Mouse (Mus musculus): ENCODE measurements around the gene Rtp3.
A peak's percentile ranks its signal among the peaks of the same experiment; 100 is the strongest.

Rtp3 gene

DNA sequence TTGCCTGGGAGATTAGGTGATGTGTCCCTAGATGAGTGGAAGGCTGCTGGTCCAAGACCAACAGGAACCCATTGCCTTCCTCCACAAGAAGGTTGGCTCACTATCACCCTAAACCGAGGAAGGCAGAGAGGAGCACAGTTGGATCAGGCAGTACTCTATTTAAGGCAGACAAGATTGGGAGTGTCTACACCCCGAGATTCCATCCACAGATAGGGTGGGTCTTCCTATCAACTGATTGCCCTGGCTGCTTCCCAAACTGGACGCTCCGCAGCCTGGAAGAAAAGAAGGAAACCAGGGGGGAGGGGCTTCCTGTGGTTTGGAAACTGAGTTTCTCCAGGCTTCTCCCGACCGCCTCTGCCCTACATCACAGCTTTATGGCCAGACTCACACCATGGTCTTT, at the start of gene Rtp3:
Rtp3 (minus strand) TSS at position 380 of the 400 bp plus-strand sequence.
- no peak for DNase-seq (ENCODE audit: low read depth, low spot score)

DNA sequence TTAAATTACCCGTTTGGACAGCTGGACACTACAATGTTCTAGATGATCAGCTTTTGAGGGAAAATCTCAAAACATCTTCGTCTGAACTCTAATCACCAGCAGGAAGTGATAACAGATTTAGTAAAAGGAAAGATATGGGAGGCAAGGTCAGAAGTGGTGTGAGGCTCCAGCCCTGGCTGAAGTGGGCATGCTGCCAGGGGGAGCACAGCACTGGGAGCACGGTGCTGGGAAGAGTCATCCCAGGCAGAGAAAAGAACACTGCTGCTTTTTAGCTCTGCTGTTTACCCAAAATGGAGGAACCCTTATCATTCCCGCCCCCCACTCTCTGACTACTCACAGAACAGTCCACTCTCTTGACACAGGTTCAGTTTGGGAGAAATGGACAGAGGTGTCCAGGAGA, 49.6 kb upstream of the Rtp3 start:
- DNase-seq (ENCODE audit: low read depth, low spot score) = no peak

DNA sequence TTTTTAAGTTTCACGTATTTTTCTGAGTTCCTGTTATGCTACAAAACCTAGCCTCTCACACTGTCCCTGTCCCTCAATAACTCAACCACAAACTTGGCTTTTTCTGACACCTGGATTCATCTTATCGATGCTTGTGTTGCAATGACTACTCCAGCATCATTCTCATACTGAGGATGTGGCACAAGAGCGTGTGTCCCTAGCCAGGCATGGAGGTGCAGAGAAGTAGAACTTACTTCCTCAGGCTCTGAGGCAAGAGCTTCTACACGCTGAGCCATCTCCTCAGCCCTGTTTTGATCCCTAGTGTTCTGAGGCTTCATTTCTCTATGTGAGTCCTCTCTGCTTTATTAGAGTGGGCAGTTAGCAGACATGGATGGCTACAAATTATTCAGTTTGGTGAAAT, 43.3 kb upstream of the Rtp3 start:
- DNase-seq (ENCODE audit: low read depth, low spot score) = no peak

DNA sequence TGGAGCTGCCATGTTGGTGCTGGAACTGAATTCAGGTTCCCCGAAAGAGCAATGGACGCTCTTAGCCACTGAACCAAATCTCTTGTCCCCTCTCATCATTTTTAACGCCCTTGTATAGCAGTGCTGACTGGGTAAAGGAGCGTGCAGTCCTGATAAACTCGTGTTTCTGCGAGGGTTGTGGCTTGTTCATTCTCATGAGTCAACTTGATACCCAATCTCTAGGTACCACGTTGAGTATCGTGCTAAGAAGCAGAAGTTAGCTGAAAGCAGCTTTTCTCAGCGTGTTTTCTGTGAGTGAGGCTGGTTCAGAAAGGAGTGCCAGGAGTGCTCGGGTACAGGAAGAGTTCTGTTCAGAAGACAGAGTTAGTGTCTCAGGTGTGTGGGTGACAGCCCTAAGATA, 36.4 kb upstream of the Rtp3 start:
- no peak for DNase-seq (ENCODE audit: low read depth, low spot score)

DNA sequence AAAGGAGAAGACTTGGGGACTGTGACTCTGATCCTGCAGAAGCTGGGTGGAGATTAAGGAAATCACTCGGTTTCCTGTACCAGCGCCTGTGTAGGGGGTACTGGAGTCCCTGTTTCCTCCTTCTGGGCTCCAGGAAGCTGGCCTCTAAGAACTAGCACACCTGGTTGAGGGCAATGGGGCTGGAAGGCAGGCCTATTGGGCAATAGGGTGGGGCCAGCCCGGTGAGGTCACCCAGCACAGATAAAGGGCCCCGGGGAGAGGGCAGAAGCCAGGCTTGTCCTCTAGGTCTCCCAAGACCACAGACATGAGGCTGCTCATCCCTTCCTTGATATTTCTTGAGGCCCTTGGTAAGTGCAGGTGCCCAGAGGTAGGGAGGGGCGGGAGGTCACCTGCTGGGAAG, 28.6 kb upstream of the Rtp3 start, which contains the start of gene Ltf:
Ltf (plus strand) TSS at position 250 of the 400 bp plus-strand sequence.
- no peak for DNase-seq (ENCODE audit: low read depth, low spot score)

DNA sequence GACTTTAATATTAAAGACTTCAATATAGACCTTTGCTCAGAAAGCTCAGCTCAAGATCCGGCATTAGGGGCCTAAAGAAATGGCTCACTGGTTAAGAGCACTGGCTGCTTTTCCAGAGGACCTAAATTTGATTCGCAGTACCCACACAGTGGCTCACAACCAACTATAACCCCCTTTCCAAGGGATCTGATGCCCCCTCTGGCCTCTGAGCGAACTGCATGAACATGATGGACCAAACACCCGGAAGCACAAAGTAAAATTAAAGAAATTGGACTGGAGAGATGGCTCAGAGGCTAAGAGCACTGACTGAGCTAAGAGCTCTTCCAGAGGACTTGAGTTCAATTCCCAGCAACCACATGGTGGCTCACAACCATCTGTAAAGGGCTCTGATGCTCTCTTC, 25.3 kb upstream of the Rtp3 start:
- DNase-seq (ENCODE audit: low read depth, low spot score) = no peak

DNA sequence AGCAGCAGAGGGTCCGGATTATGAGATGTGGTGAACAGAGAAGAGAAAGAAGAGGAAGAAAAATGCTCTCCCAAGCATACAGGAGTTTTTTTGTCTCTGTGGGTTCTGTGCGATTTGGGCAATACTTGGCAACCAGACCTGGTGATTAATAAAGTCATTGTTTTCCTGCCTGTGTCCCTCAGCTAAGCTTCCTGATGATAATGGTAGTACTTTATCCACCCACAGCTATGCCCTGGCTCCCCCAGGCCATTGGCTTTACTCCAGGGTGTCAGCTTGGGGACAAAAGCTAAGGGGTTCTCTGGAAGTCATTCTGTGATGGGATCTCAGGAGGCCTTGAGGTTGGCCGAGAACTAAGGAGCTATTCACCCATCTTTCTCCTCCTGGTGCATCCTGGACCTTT, 21.7 kb upstream of the Rtp3 start:
- DNase-seq (ENCODE audit: low read depth, low spot score) = no peak

DNA sequence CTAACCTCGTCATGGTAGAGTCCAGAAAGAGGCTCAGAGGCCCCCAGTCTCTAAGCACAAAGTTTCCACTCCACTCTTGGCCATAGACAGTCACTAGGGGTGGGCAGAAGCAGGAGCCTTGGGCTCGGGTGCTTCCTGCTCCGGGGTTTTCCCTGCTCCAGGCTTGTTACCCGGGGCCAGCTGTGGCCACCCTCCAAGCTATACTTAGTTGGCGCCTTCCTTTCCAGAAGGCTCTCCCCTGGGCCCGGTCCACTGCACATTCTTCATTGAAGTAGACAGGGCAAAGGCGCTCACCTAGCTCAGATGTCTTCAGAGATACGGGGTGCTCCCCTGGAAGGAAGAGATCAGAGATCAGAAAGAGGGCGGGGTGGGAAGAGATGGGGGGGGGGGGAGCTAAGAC, 21.2 kb upstream of the Rtp3 start:
- DNase-seq (ENCODE audit: low read depth, low spot score) = no peak

DNA sequence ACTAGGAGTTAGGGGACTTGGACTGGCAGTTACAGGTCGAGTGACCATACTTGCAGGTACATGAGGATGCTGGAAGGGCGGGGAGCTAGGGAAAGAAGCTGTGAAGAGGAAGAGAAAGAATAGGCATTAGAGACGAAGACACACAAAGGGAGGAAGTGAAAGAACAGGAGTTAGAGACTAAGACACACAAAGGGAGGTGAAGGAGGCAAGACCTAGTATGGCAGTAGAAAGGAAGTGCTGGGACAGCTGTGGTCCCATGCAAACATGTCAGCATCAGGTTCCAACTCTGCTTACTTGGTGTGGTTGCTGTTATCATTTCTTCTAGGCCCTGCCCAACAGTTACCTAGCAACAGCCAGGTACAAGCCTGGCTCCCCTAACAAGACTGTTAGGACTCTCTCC, 19.4 kb upstream of the Rtp3 start:
- DNase-seq (ENCODE audit: low read depth, low spot score) = no peak

DNA sequence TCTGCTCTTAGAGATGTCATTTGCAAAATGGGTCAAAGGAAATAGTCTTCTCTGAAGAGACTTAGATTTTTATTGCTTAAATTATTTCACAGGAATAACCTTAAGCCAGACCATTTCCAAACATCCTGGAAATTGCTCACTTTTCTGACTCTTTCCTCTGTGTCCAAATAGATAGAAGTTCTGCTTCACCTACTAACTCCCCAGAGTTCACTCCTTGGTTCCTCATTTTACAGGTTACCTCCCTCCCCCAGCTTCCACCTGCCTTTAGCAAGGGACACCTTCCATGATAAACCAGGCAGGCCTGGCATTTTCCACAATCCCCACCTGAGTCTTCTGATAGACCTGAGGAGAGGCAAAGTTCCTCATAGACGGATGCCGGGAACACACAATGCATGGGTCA, 16.2 kb upstream of the Rtp3 start:
- no peak for DNase-seq (ENCODE audit: low read depth, low spot score)

DNA sequence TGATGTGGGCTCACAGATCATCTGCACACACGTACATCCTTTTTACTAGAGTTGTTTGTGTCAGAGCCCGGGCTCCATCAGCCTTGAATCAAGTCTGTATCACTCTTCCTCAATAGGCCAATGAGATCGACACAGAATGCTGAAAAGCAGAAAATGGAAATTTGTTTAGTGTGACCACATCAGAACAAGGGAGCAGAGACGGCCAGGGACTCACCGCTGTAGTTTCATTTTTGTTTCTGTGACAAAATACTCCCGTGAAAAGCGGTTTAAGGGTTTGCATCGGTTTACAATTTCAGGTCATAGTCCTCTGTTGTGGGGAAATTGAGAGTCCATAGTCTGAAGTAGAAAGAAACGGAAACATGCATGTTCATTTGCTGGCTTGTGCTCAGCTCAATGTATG, 12.9 kb upstream of the Rtp3 start:
- no peak for DNase-seq (ENCODE audit: low read depth, low spot score)

DNA sequence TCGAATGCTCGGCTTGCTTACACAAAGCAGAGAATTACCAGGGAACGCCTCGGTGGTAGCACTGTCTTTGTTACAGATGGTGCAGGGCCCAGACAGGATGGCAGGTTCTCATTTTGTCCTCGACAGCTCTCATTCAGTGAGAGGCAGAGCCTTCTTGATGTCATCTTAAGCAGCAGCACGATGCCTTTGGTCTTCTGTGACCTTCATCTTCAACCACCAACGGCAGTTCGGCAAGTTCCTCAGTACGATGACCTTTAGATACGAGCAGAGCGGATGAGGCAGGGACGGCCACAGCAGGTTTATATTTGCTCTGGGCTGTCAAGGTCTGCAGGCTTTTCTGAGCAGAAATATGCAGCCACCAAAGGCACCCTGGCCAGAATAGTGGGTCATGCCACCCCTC, 11.2 kb upstream of the Rtp3 start:
- DNase-seq (ENCODE audit: low read depth, low spot score) = no peak

DNA sequence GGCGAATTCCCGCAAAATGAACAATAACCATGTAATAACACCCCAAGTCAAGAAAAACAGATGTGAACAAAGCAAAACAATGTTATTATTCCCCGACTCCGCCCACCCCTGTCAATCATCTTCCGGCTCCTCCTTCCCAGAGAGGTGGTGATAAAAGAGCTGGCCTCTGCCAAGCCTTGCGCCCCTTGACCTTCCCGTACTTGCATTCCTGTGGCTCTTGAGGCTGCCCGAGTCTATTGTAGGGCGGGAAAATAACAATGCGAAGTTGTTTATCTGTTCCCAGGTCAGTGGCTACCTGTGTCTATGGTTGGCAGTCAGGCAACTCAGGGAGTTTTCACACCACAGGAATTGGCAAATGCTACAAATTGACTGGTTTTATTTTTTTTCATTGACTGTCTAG, 9.5 kb upstream of the Rtp3 start:
- no peak for DNase-seq (ENCODE audit: low read depth, low spot score)

DNA sequence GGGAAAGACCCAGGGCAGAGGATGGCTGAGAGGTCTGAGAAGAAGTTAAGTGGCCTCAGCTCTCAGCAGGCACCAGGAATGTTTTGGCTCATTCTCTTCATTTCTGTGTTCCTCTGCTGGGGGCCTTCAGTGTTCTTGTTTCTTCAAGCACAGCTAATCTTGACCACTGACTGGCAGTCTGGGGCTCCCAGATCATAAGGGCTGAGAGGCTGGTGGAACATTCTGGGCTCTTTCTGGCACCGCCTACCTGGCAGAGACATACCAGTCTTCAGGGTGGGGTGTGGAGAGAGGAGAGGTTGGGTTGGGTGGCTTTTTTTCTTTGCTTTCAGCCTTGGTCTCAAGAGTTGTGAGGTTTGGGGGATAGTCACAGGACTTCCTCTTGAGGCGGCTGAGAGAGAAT, 8.7 kb upstream of the Rtp3 start:
- no peak for DNase-seq (ENCODE audit: low read depth, low spot score)

DNA sequence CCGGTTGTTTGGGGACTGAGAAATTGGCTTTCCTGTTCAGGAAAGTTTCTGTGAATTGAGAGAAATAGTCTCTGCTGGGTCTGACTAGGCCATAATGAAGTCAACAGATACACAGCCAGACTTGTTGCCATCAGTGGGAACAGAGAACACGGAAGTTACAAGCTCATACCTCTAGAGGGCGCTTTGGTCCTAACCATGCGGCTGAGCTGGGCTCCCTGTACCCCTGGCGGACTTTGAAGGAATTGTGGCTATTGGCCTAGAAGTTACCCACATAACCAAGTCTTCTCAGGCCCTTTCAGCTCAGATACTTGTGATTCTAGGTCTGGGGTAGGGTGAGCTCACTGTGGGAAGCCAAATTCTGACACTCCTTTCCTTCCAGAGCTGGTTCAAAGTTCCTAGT, 6.9 kb upstream of the Rtp3 start:
- peak; percentile 76 for DNase-seq (ENCODE audit: low read depth, low spot score)

DNA sequence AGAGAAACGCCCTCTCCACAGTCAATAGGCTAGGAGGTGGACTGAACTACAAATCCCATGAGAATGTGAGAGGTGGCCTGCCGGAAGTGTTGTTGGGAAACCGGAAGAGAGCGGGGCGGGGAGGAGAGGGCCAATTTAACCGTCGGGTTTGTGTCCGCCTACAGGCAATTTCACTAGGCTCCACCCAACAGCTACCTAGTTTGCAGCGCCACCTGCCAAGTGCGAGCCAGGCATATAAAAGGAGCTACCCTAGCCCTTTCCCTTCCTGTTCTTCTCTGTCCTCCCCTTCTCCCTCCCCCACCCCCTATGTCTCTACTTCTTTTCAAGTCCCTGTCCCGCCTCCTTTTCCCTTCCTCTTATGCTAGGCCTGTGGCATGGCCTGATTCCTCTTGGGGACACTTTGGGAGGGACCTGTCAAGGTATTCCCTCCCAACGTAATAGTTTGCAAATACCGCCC, 4.4 kb upstream of the Rtp3 start:
- DNase-seq (ENCODE audit: low read depth, low spot score) = peak; percentile 88

DNA sequence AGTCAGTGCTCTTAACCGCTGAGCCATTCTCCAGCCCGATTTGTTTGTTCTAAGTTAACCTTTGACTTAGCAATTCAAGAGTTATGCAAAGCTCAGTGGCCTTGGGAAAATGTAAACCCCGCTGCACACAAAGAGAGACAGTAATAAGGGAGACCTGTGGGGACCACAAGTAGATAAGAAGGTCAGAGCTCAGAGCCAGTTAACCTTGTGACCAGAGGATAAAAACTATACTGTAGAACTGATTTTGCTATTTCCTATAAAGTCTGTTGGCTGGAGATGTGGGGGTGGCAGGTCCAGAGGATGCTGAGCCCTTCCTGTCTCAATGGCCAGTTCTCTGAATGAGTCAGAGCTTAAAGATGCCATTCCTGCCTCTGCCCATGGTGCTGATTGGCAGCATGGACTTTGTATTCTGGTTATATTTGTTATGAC, 2.9 kb upstream of the Rtp3 start:
- no peak for DNase-seq (ENCODE audit: low read depth, low spot score)

DNA sequence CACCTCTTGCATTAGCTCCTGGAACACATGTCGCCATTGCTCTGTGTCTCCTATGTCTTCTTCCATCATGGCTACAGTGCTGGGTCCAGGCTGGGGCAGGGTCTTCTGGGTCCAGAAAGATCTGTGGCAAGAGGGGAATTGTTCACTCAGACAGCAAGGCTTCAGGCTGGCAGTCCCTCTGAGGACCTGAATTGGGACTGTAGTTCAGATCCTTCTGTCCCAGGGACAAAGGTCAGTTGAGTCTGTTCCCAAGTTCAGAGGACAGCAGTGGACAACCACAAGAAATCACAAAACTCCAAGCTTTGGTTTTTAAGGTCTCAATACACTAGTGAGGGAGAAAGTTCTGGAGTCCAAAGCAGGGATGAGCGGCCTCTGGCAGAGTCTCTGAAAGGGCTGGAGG, 840 bp downstream of the Rtp3 start:
- DNase-seq (ENCODE audit: low read depth, low spot score) = no peak

DNA sequence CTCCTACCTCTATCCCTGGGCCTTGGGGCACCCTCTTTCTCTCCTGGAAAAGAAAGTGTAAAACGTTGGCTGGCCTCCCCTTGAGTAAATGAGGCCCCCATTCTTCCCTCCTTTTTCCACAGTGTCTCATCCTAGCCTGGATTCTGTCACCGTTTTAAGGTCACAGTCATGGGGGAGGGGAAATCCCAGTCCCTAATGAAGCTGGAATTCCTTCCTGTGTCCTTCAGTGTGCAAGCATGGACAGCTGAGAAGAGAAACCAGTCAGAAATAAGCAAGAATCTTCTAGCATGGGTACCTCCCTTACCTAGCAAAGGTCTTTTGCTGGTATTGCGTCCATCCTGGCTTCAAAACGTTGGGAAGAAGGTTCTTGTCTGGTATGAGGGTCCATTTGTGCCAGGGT, 1.2 kb downstream of the Rtp3 start:
- no peak for DNase-seq (ENCODE audit: low read depth, low spot score)

DNA sequence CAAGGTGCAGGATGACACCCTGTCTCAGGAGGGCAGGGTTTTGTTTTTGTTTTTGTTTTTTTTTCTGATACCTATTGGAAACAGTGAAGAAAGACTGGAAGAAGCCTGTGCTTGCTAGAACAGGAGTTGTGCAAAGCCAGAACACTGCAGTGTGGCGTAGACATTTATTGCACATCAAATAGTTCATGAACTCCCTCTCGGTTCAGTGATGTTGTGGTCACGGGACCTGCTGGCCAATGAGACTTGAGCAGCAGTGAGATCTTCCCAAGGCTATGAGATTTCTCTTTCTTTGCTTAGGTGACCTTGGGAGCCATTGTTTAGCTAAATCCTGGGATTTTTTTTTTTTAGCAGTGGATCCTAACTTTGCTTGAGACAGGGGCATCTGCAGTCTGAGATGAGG, 2.3 kb downstream of the Rtp3 start:
- DNase-seq (ENCODE audit: low read depth, low spot score) = no peak

DNA sequence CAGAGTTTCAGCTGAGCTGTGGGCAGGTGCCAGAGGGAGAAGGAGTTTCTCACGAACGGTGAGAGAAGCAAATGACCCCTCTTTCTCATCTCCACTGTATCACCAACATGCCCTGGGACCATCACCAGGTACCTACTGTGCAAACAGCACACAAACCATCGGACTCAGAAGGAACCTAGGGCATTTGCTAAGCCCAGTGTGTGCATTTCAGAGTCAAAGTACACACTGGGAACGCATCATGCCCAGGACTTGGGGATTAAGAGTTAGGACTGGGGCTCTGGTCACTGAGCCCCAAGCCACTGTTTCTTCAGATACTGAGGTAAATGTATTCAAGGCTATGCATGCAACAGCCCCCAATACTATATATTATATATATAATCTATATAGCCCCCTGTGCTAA, 3.1 kb downstream of the Rtp3 start:
- DNase-seq (ENCODE audit: low read depth, low spot score) = no peak

DNA sequence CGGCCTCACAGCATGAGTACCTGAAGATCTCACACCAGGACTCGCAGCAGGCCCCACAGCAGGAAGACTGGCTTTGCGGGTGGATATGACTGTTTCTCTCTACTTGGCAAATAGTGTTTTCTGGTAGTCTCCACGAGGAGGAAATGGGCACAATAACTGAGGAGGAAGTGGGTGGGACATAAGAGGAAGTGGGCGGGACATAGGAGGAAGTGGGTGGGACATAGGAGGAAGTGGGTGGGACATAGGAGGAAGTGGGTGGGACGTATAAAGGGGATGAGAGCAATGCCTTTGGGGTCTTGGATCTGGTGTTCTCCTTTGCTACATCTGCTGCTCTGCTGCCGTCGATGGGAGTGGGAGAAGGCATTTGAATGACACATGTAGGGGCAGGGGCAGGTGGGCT, 4.4 kb downstream of the Rtp3 start:
- DNase-seq (ENCODE audit: low read depth, low spot score) = no peak

DNA sequence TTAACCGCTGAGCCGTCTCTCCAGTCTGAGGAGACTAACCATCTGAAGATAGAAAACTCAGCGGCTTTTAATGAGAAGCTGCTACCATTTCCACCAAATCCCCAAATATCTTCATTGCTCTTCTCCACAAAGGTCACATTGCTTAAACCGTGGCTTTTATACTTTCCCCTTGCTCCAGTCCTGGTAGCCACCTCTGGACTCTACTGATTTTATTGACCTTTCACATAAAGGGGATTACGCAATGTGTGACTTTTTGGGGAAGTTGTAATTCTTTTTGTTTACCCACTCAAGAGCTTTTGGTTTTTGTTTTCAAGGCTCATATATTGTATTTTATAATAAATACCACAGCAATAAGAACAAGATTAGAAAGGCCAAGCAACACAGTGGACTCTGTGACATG, 4.8 kb downstream of the Rtp3 start:
- no peak for DNase-seq (ENCODE audit: low read depth, low spot score)

DNA sequence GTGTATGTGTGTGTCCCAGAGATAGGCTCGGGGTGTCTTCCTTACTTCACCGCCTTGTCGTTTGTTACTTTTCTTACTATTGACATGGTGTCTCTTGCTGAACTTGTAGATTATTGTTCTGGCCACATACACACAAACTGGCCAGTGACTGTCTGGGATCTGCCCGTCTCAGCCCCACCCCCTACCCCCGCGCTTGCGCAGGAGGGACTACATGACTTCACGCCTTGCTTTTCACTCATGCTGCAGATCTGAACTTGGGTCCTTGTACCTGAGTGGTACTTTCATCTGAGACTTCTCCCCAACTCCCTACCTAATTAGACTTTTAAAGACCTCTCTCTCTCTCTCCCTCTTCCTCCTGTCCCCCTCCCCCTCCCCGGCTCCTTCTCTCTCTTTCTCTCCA, 6.3 kb downstream of the Rtp3 start:
- DNase-seq (ENCODE audit: low read depth, low spot score) = no peak

DNA sequence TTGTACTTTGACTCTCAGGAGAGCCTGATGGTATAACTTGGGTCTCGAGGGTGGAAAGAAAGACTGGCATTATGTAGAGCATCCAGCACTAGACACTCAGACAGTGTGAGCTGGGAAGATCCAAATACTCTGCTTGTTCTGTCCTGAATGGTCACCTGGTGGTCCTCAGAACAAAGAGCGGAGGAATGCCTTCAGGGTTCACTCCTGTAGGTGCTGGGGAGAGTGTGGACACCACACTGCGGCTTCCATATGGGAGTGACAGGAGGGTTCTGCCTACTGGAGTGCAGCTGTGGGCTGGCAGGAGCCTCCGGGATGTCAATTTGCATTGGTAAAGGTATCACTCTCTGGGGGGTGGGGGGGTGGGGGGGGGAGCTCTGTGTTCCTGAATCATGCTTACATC, 8.0 kb downstream of the Rtp3 start:
- DNase-seq (ENCODE audit: low read depth, low spot score) = no peak

Measured in telencephalon, adult 2 months (tissue).